Mouse (Mus musculus) spleen, adult 2 months (tissue): ENCODE results near the gene Pls3.

Source experiments
- CTCF ChIP-seq: fragments of 200-500 bp; IDR thresholded peaks from 2 replicates; pipeline ENCODE4 v1.5.1; 2011; ENCODE audit warnings: mild to moderate bottlenecking, inconsistent platforms; ENCODE audit not compliant: insufficient read depth, insufficient read length, insufficient replicate concordance; ENCODE audit errors: extremely low read depth
- POLR2A ChIP-seq: fragments of 200-500 bp; IDR thresholded peaks from 2 replicates; pipeline ENCODE4 v1.6.1; 2011; ENCODE audit warnings: low read depth, low read length, inconsistent platforms

GRCm38 (mm10) chrX:75796583-75796982, 78.4 kb downstream of the Pls3 start:
- TF ChIP-seq CTCF, result no peak
- TF ChIP-seq POLR2A, result no peak
